Mouse (Mus musculus) colon, adult 2 months (tissue): ENCODE measurements around the gene Zfp689. TPM values are rescaled to one million over a fixed set of nuclear protein-coding genes. Genes with fewer than 3 reads are reported as not detected.

Experiments
- polyA plus RNA-seq: library from polyadenylated mRNA; depleted of rRNA; stranded (reverse); fragments of >200 nt; gene quantifications from 2 replicates; pipeline ENCODE4 v1.2.3, GENCODE M21; 2012; rRNA removed

Zfp689 gene
- polyA plus RNA-seq = 4.1 and 4.6 TPM in 2 replicates

DNA sequence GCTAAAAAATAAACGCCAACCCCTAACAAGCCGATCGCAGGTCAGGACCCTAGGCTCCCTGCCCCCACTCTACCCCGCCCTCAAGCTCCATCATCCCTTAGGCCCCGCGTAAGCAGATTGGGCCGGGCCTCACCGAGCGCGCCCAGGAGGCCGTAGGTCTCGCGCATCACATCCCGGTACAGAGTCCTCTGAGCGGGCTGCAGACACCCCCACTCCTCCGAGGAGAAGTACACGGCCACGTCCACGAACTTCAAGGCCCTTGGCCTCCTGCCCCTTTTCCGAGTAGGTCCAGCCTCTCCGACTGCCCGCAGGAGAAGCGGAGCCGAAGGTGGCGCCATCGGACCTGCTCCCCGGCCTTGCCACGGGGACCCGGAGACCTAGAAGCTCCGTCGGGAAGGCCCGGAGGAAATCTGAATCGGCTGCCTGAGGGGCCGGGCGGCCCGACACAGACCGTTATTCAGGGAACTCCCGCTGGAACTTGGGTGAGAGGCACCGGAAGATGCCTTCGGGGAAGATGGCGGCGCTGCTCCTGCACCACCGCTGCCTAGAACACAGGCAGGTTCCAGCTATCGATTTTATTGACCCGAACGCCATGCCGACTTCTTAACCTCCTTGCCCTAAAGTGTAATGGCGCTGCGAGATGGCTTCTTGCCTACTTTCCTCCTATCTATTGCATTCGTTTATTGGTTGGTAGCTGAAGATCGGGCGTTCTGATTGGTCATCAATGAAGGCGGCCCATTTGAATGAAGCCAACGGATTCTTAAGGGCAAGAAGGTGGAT lies at the start of gene Zfp689:
Gene Zfp689, minus strand, starts transcription at position 638 of the 780 bp plus-strand sequence.

DNA sequence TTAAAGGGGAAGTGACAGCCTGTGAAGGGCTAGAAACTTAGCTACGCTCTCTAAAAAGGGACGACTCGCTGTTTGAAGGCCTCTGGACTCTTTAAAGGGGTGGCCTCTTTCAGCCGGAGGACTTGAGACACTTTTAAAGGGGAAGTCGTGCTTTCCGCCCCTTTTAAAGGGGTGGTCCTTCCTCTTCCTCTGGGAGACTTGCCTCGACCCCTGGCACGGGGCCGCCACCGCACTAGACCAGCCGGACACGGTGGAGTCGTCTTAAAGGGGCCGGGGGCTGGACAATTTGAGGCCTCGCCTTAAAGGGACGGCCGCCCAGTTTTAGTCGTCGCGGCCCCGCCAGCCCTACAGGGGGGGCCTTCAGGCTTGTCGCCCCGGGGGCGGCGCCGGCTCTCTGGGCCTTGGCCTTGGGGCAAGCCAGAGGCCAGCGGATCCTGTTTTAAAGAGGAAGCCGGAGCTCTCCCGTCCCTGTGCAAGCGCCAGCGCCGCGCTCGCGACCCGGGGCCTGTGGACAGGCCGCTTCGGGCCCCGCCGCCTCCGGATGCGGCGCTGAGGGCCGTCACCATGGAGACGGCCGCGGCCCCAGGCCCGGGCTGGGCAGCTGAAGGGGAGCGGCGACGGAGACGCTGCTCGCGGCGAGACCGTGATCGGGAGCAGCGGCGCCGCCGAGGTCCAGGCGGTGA lies 29.8 kb upstream of the Zfp689 start, which contains the start of gene Fbrs:
Gene Fbrs, plus strand, starts transcription at position 565 of the 683 bp plus-strand sequence.

GRCm38 (mm10) chr7:127459311-127459710 lies 10.4 kb upstream of the Zfp689 start, which contains the start of gene Prr14:
Gene Prr14 (plus strand): TSS chr7:127459611.

GRCm38 (mm10) chr7:127421388-127422191 lies 27.4 kb downstream of the Zfp689 start, which contains the start of gene Zfp688:
Gene Zfp688 (minus strand): TSS chr7:127422068.

DNA sequence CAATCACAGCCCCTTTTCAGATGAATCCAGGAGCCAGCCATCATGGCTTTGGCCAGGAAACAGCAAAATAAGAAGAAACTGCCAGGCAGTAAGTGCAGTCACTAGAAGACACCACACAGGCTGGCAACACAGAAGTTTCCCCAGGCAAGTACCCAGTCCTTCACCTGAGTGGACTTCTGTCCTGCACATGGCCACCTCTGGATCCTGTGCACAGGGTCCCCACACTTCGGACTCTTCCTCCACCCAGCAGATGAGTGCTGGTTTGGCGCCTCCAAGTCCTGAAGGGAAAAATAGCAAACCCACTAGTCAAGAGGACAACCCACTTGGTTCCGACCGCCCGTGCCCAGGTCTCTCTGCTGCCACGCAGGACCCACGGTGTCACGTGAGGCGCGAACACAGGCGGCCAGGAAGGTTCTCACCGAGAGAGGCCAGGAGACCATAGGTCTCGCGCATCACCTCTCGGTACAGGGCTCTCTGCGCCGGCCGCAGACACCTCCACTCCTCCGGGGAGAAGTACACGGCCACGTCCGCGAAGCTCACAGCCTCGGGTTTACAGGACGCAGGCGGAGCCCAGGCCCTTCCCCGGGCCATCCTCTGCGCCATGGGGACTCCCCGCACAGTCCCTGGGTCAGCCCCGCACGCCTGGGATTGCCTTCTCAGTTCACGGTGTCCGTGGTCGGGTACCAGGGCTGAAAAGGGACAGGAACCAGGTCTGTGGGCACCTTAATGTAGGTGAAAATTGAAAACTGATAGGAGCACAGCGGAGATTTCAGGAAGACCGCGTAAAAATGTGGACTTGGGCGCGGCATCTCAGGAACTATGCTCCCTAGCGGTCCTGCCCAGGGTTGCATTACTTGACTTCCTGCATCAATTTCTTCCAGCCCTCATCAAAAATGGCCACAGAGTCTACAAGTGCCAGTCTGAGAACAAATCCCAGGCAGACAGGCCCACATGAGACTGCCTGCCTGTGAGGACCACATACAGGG lies 42.7 kb downstream of the Zfp689 start, which contains the start of gene Zfp764:
Gene Zfp764, minus strand, starts transcription at position 821 of the 986 bp plus-strand sequence.

GRCm38 (mm10) chr7:127393157-127393943 lies 55.6 kb downstream of the Zfp689 start, which contains the start of gene E430018J23Rik:
Gene E430018J23Rik (minus strand): TSS chr7:127393629.

Other genes starting within 250 kb of the Zfp689 start
- 36.0 and 42.8 TPM in 2 replicates for gene Tbc1d10b, start 240.7 kb downstream of the Zfp689 start, polyA plus RNA-seq
- gene Mylpf, start 240.3 kb downstream of the Zfp689 start, polyA plus RNA-seq = 0.43 and 0.79 TPM in 2 replicates
- gene Zfp553, start 216.1 kb downstream of the Zfp689 start, polyA plus RNA-seq = 12.1 and 13.0 TPM in 2 replicates
- 14.1 and 15.4 TPM in 2 replicates for gene Sept1, start 216.0 kb downstream of the Zfp689 start, polyA plus RNA-seq
- gene Zfp771, start 204.9 kb downstream of the Zfp689 start, polyA plus RNA-seq = 99.4 and 116 TPM in 2 replicates
- 67.0 and 72.9 TPM in 2 replicates for gene Dctpp1, start 188.4 kb downstream of the Zfp689 start, polyA plus RNA-seq
- gene Sephs2, start 175.1 kb downstream of the Zfp689 start, polyA plus RNA-seq = 34.1 and 39.1 TPM in 2 replicates
- gene Itgal, start 152.9 kb downstream of the Zfp689 start, polyA plus RNA-seq = 3.6 and 5.0 TPM in 2 replicates
- gene Zfp768, start 103.6 kb downstream of the Zfp689 start, polyA plus RNA-seq = 50.1 and 52.5 TPM in 2 replicates
- 13.0 and 13.4 TPM in 2 replicates for gene Zfp747, start 73.1 kb downstream of the Zfp689 start, polyA plus RNA-seq
- 4.5 and 4.7 TPM in 2 replicates for gene 9130019O22Rik, start 62.0 kb downstream of the Zfp689 start, polyA plus RNA-seq
- 9.8 and 10.4 TPM in 2 replicates for gene E430018J23Rik, start 55.5 kb downstream of the Zfp689 start, polyA plus RNA-seq
- gene Zfp764, start 42.3 kb downstream of the Zfp689 start, polyA plus RNA-seq = 7.7 and 7.9 TPM in 2 replicates
- 24.4 and 29.7 TPM in 2 replicates for gene Zfp688, start 27.1 kb downstream of the Zfp689 start, polyA plus RNA-seq
- 75.9 and 78.1 TPM in 2 replicates for gene Prr14, start 10.5 kb upstream of the Zfp689 start, polyA plus RNA-seq
- 24.0 and 34.3 TPM in 2 replicates for gene Fbrs, start 30.0 kb upstream of the Zfp689 start, polyA plus RNA-seq
- gene Srcap, start 62.8 kb upstream of the Zfp689 start, polyA plus RNA-seq = 19.2 TPM in 2 replicates
- 9.9 and 12.4 TPM in 2 replicates for gene Gm42715, start 70.4 kb upstream of the Zfp689 start, polyA plus RNA-seq
- gene Tmem265, start 112.2 kb upstream of the Zfp689 start, polyA plus RNA-seq = 0.83 and 2.6 TPM in 2 replicates
- gene Phkg2, start 124.2 kb upstream of the Zfp689 start, polyA plus RNA-seq = 55.0 and 55.1 TPM in 2 replicates
- 3.1 and 3.2 TPM in 2 replicates for gene Ccdc189, start 139.4 kb upstream of the Zfp689 start, polyA plus RNA-seq
- gene Rnf40, start 139.6 kb upstream of the Zfp689 start, polyA plus RNA-seq = 24.1 and 24.4 TPM in 2 replicates
- gene Zfp629, start 166.6 kb upstream of the Zfp689 start, polyA plus RNA-seq = 8.3 and 8.5 TPM in 2 replicates